In the genomic region with DNA sequence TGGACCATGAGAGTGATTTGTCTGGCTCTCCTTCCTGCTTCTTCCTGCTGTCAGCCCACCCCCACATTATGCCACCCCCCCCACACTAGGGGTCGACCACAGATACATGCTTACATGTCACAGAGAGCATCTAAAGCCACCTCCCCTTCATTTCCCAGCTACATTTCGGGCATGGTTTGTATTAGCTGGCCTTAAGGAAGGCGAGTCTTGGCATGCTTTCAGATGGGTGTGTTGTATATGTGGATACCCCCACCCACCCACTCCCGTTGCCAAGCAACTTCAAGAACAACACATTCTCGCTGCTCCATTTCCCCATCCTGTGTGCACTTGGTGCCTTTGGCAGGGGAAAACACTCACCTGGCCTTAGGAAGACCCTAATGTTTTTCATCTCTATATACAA, we compare ENCODE assay signal across 19 mouse cellular contexts.
A peak's percentile ranks its signal among the peaks of the same experiment; 100 is the strongest.
DNase-seq lines count a peak whose midpoint lies in the region; ATAC-seq and TF ChIP-seq lines count a peak whose summit lies in the region.
"Had no signal": no experiment of that assay in that cellular context is flagged by ENCODE, and none has a peak within 500 bp of the region (broad histone marks: within the 10 kb centered on the region; RNA-seq: fewer than 3 reads in every experiment).

No protein-coding gene starts in this region.

- no peak overlapping the region for H3K9ac ChIP-seq in embryonic facial prominence, embryonic 14.5 days (ENCODE audit: low read depth, low read length)
- no peak overlapping the region for H3K9ac ChIP-seq in forebrain, embryonic 11.5 days (ENCODE audit: low read length)
- H3K9ac ChIP-seq: liver, embryonic 12.5 days; midbrain, embryonic 13.5 days had no signal

- no peak overlapping the region for H3K27ac ChIP-seq in embryonic facial prominence, embryonic 14.5 days (replicated peaks; ENCODE audit: low read depth, low read length)
- H3K27ac ChIP-seq in forebrain, embryonic 11.5 days (ENCODE audit: low read depth, low read length) = no peak overlapping the region
- H3K27ac ChIP-seq: hindbrain, postnatal 0 days; kidney, postnatal 0 days; liver, embryonic 12.5 days; midbrain, embryonic 13.5 days had no signal

- H3K4me2 ChIP-seq in embryonic facial prominence, embryonic 14.5 days (ENCODE audit: low read depth, low read length) = no peak overlapping the region
- H3K4me2 ChIP-seq in forebrain, embryonic 11.5 days (ENCODE audit: low read depth, low read length, severe bottlenecking) = no peak overlapping the region
- H3K4me2 ChIP-seq: liver, embryonic 12.5 days; midbrain, embryonic 13.5 days had no signal

- 27% methylated on average over 5 of the region's 5 CpGs for WGBS in embryonic facial prominence, embryonic 14.5 days
- 75% methylated on average over 5 of the region's 5 CpGs for WGBS in forebrain, embryonic 11.5 days

- no peaks in the 10 kb centered on the region for H3K9me3 ChIP-seq in embryonic facial prominence, embryonic 14.5 days (ENCODE audit: control insufficient read depth, low read length)
- no peaks in the 10 kb centered on the region for H3K9me3 ChIP-seq in forebrain, embryonic 11.5 days (ENCODE audit: control insufficient read depth, low read length)
- H3K9me3 ChIP-seq: liver, embryonic 12.5 days; midbrain, embryonic 13.5 days had no signal

- no peak overlapping the region for H3K4me3 ChIP-seq in embryonic facial prominence, embryonic 14.5 days (ENCODE audit: low read depth, low read length)
- no peak overlapping the region for H3K4me3 ChIP-seq in forebrain, embryonic 11.5 days (ENCODE audit: low read depth, low read length)
- H3K4me3 ChIP-seq: liver, embryonic 12.5 days; midbrain, embryonic 13.5 days; myocyte had no signal

- no peak for TF ChIP-seq CTCF in brain, embryonic 14.5 days (IDR thresholded peaks at IDR 0.05; ENCODE audit: borderline replicate concordance, extremely low read depth, insufficient read depth, insufficient read length)

- no peaks in the 10 kb centered on the region for H3K36me3 ChIP-seq in embryonic facial prominence, embryonic 14.5 days (ENCODE audit: control insufficient read depth, insufficient read depth, low read length)
- H3K36me3 ChIP-seq in forebrain, embryonic 11.5 days (ENCODE audit: control insufficient read depth, insufficient read depth, low read length) = no peaks in the 10 kb centered on the region
- H3K36me3 ChIP-seq: liver, embryonic 12.5 days; midbrain, embryonic 13.5 days had no signal

- TF ChIP-seq POLR2A in brain, embryonic 14.5 days (IDR thresholded peaks at IDR 0.05; ENCODE audit: borderline replicate concordance, extremely low read depth, insufficient read depth, insufficient read length, poor library complexity, severe bottlenecking) = no peak

- peaks cover 38% of the 10 kb centered on the region for H3K4me1 ChIP-seq in embryonic facial prominence, embryonic 14.5 days (ENCODE audit: control insufficient read depth, insufficient read depth, low read length)
- no peaks in the 10 kb centered on the region for H3K4me1 ChIP-seq in forebrain, embryonic 11.5 days (replicated peaks; ENCODE audit: control insufficient read depth, insufficient read depth, low read length)
- H3K4me1 ChIP-seq: liver, embryonic 12.5 days; midbrain, embryonic 13.5 days had no signal

- no peaks in the 10 kb centered on the region for H3K27me3 ChIP-seq in embryonic facial prominence, embryonic 14.5 days (replicated peaks; ENCODE audit: control insufficient read depth, insufficient read depth, low read length)
- no peaks in the 10 kb centered on the region for H3K27me3 ChIP-seq in forebrain, embryonic 11.5 days (ENCODE audit: control insufficient read depth, insufficient read depth, low read length)
- H3K27me3 ChIP-seq: liver, embryonic 12.5 days; midbrain, embryonic 13.5 days; Patski had no signal

- peak; percentile 63; the same call in 1 of the 2 replicates for ATAC-seq in embryonic facial prominence, embryonic 14.5 days (ENCODE audit: low read depth)
- no peak for ATAC-seq in forebrain, embryonic 11.5 days (replicated peaks; ENCODE audit: low FRiP score)
- ATAC-seq: hindbrain, postnatal 0 days; liver, embryonic 12.5 days; midbrain, embryonic 13.5 days; Patski had no signal

- DNase-seq in kidney, postnatal 10 days = peak; percentile 18
- DNase-seq in kidney, postnatal 14 days = no peak
- peak; percentile 48 for DNase-seq in brain, embryonic 14.5 days (ENCODE audit: low read depth)
- DNase-seq in embryonic facial prominence, embryonic 14.5 days (ENCODE audit: low spot score) = peak; percentile 90
- peak; percentile 48 for DNase-seq in lung, postnatal 36 days
- no peak for DNase-seq in forebrain, embryonic 11.5 days (ENCODE audit: low spot score)
- no peak for DNase-seq in retina, embryonic 14.5 days (ENCODE audit: low spot score)
- DNase-seq: adrenal gland, postnatal 36 days; heart, postnatal 36 days; kidney, adult 11 months; retina, postnatal 1 day; right cerebral cortex, postnatal 4 days; thymus, adult 18-20 months had no signal

Comparison
In these comparisons a context has a peak if more than half of its experiments do, and no peak if none do; other contexts are left out.
1. DNase-seq: peak in kidney, postnatal 10 days (single experiment), brain, embryonic 14.5 days (single experiment), embryonic facial prominence, embryonic 14.5 days (single experiment) and lung, postnatal 36 days (single experiment); none in kidney, postnatal 14 days (single experiment), forebrain, embryonic 11.5 days (single experiment) and retina, embryonic 14.5 days (single experiment).